Mouse (Mus musculus): Measurements from ENCODE around the gene Usf3.
A peak's percentile ranks its signal among the peaks of the same experiment; 100 is the strongest.

DNA sequence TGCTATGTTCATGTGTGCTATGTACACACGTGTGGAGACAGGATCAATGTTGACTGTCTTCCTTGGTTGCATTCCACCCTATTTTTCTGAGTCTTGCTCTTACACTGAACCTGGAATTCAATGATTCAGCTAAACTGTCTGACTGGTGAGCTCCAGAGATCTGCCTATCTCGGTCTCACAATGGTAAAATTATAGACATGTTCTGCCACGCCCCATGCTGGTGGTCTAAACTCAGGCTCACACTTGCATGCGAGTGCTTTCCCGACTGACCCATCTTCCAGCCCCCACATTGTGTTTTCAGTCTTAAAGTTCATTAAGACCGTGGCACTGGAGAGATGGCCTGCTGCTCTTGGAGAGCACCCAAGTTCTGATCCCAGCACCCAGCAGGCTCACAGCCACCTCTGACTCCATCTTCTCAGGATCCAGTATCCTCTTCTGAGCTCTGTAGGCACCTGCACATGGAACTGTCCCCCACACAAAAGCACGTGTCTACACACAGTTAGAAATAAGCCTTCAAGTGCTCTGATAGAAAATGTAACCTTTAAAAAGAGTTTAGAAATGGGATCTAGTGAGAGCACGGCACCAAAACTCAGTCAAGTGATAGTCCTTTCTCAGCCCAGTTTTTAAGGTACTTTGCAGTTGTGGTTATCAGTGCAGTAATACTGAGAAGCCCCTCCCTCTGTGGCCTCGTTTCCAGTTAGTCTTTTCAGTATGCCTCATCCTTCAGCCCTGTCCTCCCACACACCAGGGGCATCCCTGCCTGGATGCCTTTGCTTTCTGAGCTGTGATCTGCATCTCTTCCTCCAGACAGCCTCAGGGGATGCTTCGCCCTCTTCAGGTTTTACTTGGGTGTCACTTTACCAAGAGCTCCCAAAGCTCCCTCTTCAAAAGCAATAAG, 37.4 kb downstream of the Usf3 start:
- TF ChIP-seq ZKSCAN1 (IDR thresholded peaks at IDR 0.05; ENCODE audit: borderline replicate concordance, low read depth, low read length): no peak
- no peak; a peak in 1 of 4 replicates for TF ChIP-seq CTCF (conservative IDR thresholded peaks at IDR 0.05 in 1 of 2, IDR thresholded peaks at IDR 0.05 in 1 of 2; ENCODE audit: low read depth in 2 of 2, low read length in 2 of 2)
- no peak for TF ChIP-seq MEF2A (IDR thresholded peaks at IDR 0.05; ENCODE audit: borderline replicate concordance, low read depth, low read length)
- TF ChIP-seq POLR2A (IDR thresholded peaks at IDR 0.05; ENCODE audit: low read depth, low read length): no peak
- peak; percentile 40; the same call in 1 of the 2 replicates for TF ChIP-seq EP300 (IDR thresholded peaks at IDR 0.05; ENCODE audit: low read length)
- no peak for TF ChIP-seq KAT2A (IDR thresholded peaks at IDR 0.05; ENCODE audit: insufficient replicate concordance, low read length)
- no peak for TF ChIP-seq MAZ (IDR thresholded peaks at IDR 0.05; ENCODE audit: low read depth, low read length)
- no peak for TF ChIP-seq MAFK (IDR thresholded peaks at IDR 0.05; ENCODE audit: insufficient replicate concordance, low read length)

Data from CH12.LX (cell line).